Mouse (Mus musculus) CD4-positive, CD25-positive, alpha-beta regulatory T cell, adult 9 weeks (primary cell): ENCODE results near the gene Olfr891. TPM values are rescaled to one million over a fixed set of nuclear protein-coding genes. Genes with fewer than 3 reads are reported as not detected.

Source experiments
- polyA plus RNA-seq: library from polyadenylated mRNA; unstranded; fragments of 100-300 nt; shearing (Covaris generic); gene quantifications from one replicate; pipeline ENCODE4 v1.2.1, GENCODE M21; 2017

Olfr891 gene
- polyA plus RNA-seq: not detected

DNA sequence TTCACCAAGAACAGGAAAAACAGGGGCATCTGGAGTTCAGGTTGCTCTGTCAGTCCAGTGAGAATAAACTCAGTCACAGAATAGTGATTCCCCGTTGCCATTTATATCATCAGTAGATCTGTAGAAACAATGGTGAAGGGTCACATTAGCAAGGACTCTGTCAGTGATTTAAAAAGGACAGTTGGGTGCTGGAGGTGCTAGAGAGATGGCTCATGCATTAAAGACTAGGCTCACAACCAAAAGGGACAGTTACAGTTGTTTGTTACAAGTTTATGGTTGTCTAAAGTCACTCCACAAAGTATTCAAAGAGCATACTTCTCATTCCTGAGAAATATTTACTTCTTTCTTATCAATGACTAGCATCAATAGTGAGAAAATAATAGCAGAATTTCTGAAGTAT, at the start of gene Olfr891:
TSS of gene Olfr891 (minus strand) at position 101 of the 400 bp plus-strand sequence.

DNA sequence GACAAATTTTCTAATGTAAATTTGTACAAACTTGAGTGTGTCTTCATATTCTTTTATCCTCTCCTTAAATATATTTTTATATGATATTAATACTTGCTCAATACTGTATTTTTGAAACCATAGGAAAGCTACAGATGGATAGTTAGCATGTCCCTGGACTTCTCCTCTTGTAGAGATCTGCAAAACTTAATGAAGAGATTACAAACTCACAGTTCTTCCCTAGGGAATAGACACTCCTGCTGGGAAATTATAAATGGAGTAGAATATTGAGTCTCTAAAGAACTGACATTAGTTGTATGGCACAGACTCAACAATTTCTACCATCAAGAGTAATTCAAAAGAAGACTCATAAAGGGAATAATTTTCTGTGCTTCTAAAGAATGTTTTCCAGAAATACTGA, 37.1 kb upstream of the Olfr891 start, which contains the start of gene Olfr894:
TSS of gene Olfr894 (plus strand) at position 301 of the 400 bp plus-strand sequence.

GRCm38 (mm10) chr9:38208065-38208464, 27.4 kb upstream of the Olfr891 start, which contains the start of gene Olfr893:
TSS of gene Olfr893 (plus strand) at chr9:38208365.

DNA sequence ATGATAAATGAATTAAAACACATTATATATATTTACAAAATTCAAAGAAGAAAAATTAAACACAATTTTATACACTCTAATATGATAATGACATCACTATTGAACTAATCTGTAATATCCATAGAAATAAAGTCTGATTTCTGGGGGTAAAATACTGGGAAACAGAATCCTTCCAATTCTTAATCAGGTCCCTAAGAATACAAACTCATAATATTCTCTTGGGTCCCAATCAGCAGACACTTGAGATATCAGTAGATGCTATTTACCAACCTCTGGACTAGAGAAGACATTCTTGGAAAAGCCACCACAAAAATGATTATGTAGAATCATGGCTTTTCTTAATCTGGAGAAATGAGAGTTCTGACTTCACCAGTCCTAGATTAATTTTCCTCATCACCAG, 38.4 kb downstream of the Olfr891 start, which contains the start of gene Olfr890:
TSS of gene Olfr890 (plus strand) at position 301 of the 400 bp plus-strand sequence.

Other genes starting within 250 kb of the Olfr891 start
- gene Olfr881, start 189.0 kb downstream of the Olfr891 start, polyA plus RNA-seq: 0.06 TPM
- gene Olfr883, start 155.0 kb downstream of the Olfr891 start, polyA plus RNA-seq: not detected
- gene Olfr884, start 134.3 kb downstream of the Olfr891 start, polyA plus RNA-seq: not detected
- gene Olfr885, start 119.5 kb downstream of the Olfr891 start, polyA plus RNA-seq: not detected
- gene Olfr887, start 96.7 kb downstream of the Olfr891 start, polyA plus RNA-seq: not detected
- not detected for gene Olfr888, start 72.7 kb downstream of the Olfr891 start, polyA plus RNA-seq
- gene Olfr889, start 65.6 kb downstream of the Olfr891 start, polyA plus RNA-seq: not detected
- gene Olfr890, start 38.3 kb downstream of the Olfr891 start, polyA plus RNA-seq: 0.10 TPM
- not detected for gene Olfr893, start 27.5 kb upstream of the Olfr891 start, polyA plus RNA-seq
- not detected for gene Olfr894, start 37.2 kb upstream of the Olfr891 start, polyA plus RNA-seq
- gene Olfr143, start 72.0 kb upstream of the Olfr891 start, polyA plus RNA-seq: not detected
- not detected for gene Olfr895, start 87.0 kb upstream of the Olfr891 start, polyA plus RNA-seq
- not detected for gene Olfr896-ps1, start 110.3 kb upstream of the Olfr891 start, polyA plus RNA-seq
- gene Olfr25, start 148.2 kb upstream of the Olfr891 start, polyA plus RNA-seq: not detected
- gene Olfr898, start 167.6 kb upstream of the Olfr891 start, polyA plus RNA-seq: not detected
- gene Olfr250, start 186.1 kb upstream of the Olfr891 start, polyA plus RNA-seq: not detected
- gene Olfr251, start 196.3 kb upstream of the Olfr891 start, polyA plus RNA-seq: not detected
- not detected for gene Olfr147, start 220.9 kb upstream of the Olfr891 start, polyA plus RNA-seq
- gene Olfr901, start 248.6 kb upstream of the Olfr891 start, polyA plus RNA-seq: 0.20 TPM